19 mouse cellular contexts compared by ENCODE assay signal in genomic region chr2:30451525-30451924, GRCm38 (mm10).
"Had no signal": no experiment of that assay in that cellular context is flagged by ENCODE, and none has a peak within 500 bp of the region (broad histone marks: within the 10 kb centered on the region; RNA-seq: fewer than 3 reads in every experiment).

No protein-coding gene starts in this region.

- H3K9me3 ChIP-seq: neural tube, embryonic 13.5 days had no signal

- H3K4me2 ChIP-seq: limb, embryonic 13.5 days; liver, embryonic 12.5 days; liver, embryonic 15.5 days; midbrain, embryonic 12.5 days; neural tube, embryonic 13.5 days had no signal

- ATAC-seq: liver, embryonic 12.5 days; lung, postnatal 0 days; midbrain, embryonic 16.5 days had no signal

- H3K27ac ChIP-seq: layer of hippocampus, adult 2 months; limb, embryonic 13.5 days; liver, embryonic 12.5 days; liver, embryonic 15.5 days; macrophage; midbrain, embryonic 12.5 days; neural tube, embryonic 13.5 days had no signal

- DNase-seq: kidney, adult 18-20 months; kidney, adult 9 months; layer of hippocampus, adult 9-11 months; liver; lung, adult 2 months; retina, postnatal 1 day; thymus, adult 2 months; thymus, postnatal 25 days had no signal

- H3K4me3 ChIP-seq: layer of hippocampus, adult 2 months; limb, embryonic 10.5 days; limb, embryonic 13.5 days; liver, embryonic 12.5 days; liver, embryonic 15.5 days; midbrain, embryonic 12.5 days; myocyte; neural tube, embryonic 13.5 days had no signal

- H3K27me3 ChIP-seq: limb, embryonic 13.5 days; liver, embryonic 12.5 days; liver, embryonic 15.5 days; midbrain, embryonic 12.5 days; neural tube, embryonic 13.5 days had no signal

- H3K9ac ChIP-seq: limb, embryonic 13.5 days; liver, embryonic 12.5 days; liver, embryonic 15.5 days; midbrain, embryonic 12.5 days; neural tube, embryonic 13.5 days had no signal
